Mouse (Mus musculus): ENCODE measurements at regions not wholly inside any gene's neighbourhood (a gene's known extent, or its start where the extent isn't known, plus 50 kb on each side); places are given as distances from the start of the nearest gene placed in this dataset.

DNA sequence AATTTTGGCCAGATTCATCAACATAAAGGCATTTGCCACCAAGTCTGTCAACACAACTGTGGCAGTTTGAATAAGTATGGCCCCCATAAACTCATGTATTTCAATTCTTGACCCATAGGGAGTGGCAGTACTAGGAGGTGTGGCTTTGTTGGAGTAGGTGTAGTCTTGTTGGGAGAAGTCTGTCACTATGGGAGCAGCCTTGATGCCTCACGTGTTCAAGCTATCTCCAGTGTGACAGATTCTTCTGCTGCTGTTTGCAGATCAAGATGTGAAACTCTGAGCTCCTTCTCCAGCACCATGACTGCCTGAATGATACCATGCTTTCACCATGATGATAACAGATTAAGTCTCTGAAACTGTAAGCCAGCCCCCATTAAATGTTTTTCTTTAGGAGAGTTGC is 97.2 kb upstream of the Ndst4 start:
- Histone ChIP-seq H3K27me3 (no peaks in the 10 kb centered on the region), H3K4me1 (no peaks in the 10 kb centered on the region), H3K4me2 (no peak overlapping the region), H3K27ac (no peak overlapping the region), H3K9me3 (replicated peaks) (no peaks in the 10 kb centered on the region), H3K36me3 (no peaks in the 10 kb centered on the region), H3K9ac (no peak overlapping the region), H3K4me3 (replicated peaks) (no peak overlapping the region)
- ATAC-seq (replicated peaks; ENCODE audit: low FRiP score) = no peak
- 88% methylated on average over 1 of the region's 1 CpGs for WGBS

DNA sequence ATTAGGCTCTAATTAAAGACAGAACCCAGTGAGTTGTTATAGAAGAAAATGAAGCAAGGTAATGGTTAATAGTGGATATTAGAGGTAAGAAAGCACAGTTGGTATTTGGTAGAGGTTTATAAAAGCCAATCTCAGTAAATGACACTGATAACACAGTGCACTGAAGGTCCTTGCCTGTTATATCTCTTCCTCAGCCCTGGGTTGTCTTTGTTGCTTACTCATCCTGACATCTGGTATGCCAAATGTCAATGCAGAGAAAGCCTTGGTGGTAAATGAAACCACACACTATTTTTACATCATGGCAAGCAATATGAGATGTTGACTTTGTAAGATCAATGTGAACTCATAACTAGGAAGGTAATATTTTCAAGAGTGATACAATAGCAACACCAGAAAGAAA is 76.8 kb upstream of the Ndst4 start:
- Histone ChIP-seq H3K4me2 (no peak overlapping the region), H3K9ac (no peak overlapping the region), H3K4me3 (replicated peaks) (no peak overlapping the region), H3K27ac (no peak overlapping the region), H3K4me1 (no peaks in the 10 kb centered on the region), H3K27me3 (no peaks in the 10 kb centered on the region), H3K9me3 (replicated peaks) (no peaks in the 10 kb centered on the region), H3K36me3 (no peaks in the 10 kb centered on the region)
- no peak for ATAC-seq (replicated peaks; ENCODE audit: low FRiP score)

DNA sequence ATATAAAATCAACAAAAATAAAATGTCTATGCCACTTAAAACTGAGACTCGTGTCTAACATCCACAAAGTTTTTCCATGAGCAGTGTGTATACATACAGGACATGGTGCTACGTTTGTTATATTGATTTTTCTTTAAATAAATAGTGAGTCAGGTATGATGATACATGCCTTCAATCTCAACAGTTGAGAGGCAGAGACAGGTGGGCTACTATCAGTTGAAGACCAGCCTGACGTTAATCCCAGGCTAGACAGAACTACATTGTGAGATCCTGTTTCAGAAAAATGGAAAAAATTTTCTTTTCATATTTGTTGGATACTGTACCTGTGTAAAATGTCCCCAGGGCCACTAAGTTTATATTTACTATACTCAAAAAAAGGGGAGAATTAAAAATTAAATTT is 66.5 kb upstream of the Ndst4 start:
- H3K4me3 ChIP-seq (replicated peaks) = no peak overlapping the region
- no peaks in the 10 kb centered on the region for H3K36me3 ChIP-seq
- no peak overlapping the region for H3K27ac ChIP-seq
- H3K9ac ChIP-seq = no peak overlapping the region
- H3K4me1 ChIP-seq = no peaks in the 10 kb centered on the region
- H3K27me3 ChIP-seq = no peaks in the 10 kb centered on the region
- H3K4me2 ChIP-seq = no peak overlapping the region
- WGBS = 84% methylated on average over 3 of the region's 3 CpGs
- no peak for ATAC-seq (replicated peaks; ENCODE audit: low FRiP score)
- H3K9me3 ChIP-seq (replicated peaks) = no peaks in the 10 kb centered on the region

DNA sequence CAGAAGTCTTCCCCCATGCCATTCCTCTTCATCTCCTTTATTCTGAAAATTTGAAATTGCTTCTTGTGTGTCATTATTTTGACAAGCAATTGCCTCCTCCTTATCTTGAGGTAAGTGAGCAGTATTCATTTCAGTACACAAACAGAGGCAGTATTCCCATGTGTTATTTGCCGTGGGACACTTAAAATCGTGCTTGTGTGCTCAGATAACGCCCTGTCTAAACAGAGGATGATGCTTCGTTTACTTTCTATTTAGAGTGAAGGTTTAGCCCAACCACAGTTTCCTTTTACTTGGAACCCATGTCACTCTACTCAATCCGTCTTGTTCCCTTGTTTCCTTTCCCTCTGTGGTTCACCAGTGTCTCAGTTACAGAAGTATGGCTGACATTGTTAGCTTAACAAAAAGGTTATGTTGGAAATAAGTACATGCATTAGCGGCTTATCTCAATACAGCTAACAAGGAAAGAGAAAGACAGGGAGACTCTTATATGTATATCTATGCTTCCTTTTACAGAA is 65.6 kb upstream of the Ndst4 start:
- no peaks in the 10 kb centered on the region for H3K4me1 ChIP-seq
- no peak overlapping the region for H3K27ac ChIP-seq
- no peak overlapping the region for H3K4me3 ChIP-seq (replicated peaks)
- no peak for ATAC-seq (replicated peaks; ENCODE audit: low FRiP score)
- no peaks in the 10 kb centered on the region for H3K9me3 ChIP-seq (replicated peaks)
- H3K27me3 ChIP-seq = no peaks in the 10 kb centered on the region
- no peaks in the 10 kb centered on the region for H3K36me3 ChIP-seq
- H3K9ac ChIP-seq = no peak overlapping the region
- no peak overlapping the region for H3K4me2 ChIP-seq
- WGBS = 45% methylated on average over 6 of the region's 6 CpGs

Measured in kidney, embryonic 15.5 days (tissue).